Mouse (Mus musculus) left cerebral cortex, postnatal 36 days (tissue): ENCODE results near the gene Fam49a. TPM values are rescaled to one million over a fixed set of nuclear protein-coding genes. Genes with fewer than 3 reads are reported as not detected.

Source experiments
- DNase-seq, 2 experiments: peaks; one replicate each; pipeline ENCODE4 v3.0.0; 2021 to 2022; ENCODE audit warnings: low spot score in 2 of 2, mixed read lengths in 1 of 2
- intact Hi-C: fragments of 180-260 bp; cut with DNase I; formaldehyde crosslinking; loops from one replicate; pipeline ENCODE4 v1.15.1; 2025
- total RNA-seq, 2 experiments: library from RNA; stranded (reverse); gene quantifications; 2 replicates each; pipeline ENCODE4 v1.2.3; 2021

Gene Fam49a
- total RNA-seq, 2 experiments from 2014 or later: 185 to 197 TPM

DNA sequence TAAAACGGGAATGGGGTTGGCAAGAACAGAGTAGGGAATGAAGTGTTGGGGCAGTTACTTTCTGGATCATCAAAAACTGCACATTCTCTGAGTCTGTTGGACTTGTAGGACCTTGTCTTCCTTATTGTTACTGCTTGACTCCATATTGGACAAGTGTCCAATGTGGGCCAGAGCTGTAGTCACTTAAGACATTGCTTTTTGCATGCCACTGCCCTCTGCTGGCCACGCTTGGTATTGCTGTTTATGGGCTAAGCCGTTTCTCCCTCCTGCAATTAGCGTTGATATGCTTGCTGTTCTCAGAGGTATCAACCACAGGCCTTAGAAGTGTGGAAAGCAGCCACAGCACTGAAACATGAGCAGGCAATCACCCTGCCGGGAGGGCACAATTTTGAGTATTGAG, 150.7 kb downstream of the Fam49a start:
- intact Hi-C loops: loop anchor here (5.0 kb wide), 1 partner anchor 235 kb away; no protein-coding TSS in a partner anchor
- peak; percentile 56 to 70 for DNase-seq

DNA sequence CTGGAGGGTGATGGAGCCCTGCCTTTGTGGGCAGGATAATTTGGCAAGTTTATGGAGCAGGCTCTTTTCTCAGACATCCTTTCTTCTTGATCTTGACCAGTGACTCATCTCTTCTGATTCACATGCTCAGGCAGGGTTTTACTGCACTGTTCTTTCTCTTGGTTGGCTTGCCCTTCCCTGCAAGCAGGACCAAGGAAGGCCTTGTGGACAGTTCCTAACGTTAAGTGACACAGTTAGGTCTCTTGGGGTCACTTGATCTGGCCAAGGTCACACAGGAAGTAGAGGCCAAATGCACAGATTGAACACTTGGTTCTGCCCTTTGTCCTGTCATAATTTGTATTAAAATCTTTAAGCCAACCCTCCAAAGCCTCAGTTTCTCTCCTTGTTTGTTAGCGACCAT, 158.5 kb downstream of the Fam49a start:
- DNase-seq: no peak
- intact Hi-C loops: loop anchor here (2.0 to 10.0 kb wide), 3 partner anchors 202 to 794 kb away; no protein-coding TSS in a partner anchor

DNA sequence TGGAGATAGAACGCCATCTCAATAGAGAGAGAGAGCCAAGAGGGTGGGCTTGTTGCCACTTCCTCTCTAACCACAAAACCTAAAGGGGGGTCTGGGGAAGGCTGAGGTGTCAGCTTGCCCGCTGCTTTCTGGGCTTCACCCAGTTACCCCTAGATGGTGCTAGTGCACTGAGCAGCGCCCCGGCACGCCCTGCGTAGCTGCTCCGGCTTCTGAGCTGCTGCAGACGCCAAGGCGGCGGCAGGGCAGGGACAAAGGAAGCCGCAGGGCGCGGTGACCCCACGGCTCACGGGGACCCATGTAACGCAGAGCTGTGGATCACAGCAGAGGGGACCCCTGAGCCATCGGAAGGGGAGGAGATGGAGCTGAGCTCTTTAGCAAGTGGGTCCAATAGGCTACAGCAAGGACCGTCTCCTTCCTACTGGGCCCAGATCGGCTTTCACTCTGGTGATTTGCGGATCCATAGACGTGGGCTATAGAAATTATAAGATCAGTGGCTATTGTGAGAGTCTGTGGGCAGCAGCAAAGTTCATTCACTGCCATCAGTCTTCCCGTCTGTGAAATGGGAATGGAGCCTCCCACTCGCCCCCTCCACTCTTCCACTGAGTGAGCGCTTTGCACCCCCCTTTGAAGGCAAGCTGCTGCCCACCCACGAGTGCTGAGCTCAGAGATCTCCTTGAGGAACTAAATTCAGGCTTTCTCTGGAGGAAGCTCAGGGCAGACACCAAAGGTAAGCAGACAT, 159.1 kb downstream of the Fam49a start:
- intact Hi-C loops: loop anchor here (1.0 to 10.0 kb wide), 4 partner anchors 201 to 794 kb away; no protein-coding TSS in a partner anchor
- DNase-seq: peak; percentile 84 to 85

DNA sequence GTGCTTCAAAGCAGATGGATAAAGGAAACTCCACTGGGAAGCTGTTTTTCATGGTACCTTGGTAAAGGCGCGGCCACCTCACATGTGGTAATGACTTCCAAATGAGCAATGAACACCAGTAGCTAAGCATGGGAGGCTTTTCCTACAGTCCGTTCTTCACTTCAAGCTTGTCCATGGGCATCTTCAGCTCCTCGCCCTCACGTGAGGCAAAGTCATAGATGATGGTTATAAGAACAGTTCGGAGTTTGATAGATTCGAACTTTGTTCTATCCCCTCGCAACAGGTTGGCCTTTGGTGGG, 159.6 kb downstream of the Fam49a start:
- no peak for DNase-seq
- intact Hi-C loops: loop anchor here (1.0 to 10.0 kb wide), 4 partner anchors 201 to 793 kb away; no protein-coding TSS in a partner anchor

DNA sequence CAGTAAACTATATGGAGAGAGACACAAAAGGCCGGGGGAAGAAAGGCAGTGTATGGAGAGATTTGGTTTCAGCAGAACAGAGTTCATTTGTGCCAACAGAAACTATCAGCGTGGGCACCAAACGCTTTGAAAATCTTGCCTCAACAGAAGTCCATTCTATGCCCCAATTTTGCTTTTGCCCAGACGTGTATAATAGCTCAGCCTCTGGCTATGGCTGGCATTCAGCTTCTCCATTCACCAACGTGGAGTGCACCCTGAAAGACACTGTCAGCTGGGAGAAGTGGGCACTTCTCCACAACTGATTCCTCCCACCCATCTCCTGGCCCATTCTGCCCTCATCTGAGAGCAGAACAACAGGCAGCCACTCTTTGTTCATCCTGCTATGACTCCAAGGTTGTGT, 163.2 kb downstream of the Fam49a start:
- intact Hi-C loops: loop anchor here (10.0 kb wide), 1 partner anchor 360 kb away; no protein-coding TSS in a partner anchor
- no peak for DNase-seq

DNA sequence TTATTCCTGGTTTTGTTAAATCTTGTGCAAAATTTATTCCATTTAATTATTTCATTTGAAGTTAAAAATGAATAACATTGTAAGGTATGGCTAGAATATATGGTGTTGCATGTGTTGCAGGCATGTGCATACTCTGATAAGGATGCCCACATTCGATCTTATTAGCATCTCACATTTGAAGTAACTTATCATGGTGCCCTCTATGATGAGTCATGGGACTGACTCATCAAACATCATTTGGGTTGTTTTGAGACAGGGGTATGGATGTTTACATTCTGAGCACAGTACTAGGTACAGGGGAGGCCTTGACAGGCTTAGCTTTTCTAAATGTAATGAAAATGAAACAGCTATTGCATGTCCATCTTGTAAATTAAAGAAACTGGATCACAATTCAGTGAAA, 165.3 kb downstream of the Fam49a start:
- intact Hi-C loops: loop anchor here (10.0 kb wide), 1 partner anchor 358 kb away; no protein-coding TSS in a partner anchor

DNA sequence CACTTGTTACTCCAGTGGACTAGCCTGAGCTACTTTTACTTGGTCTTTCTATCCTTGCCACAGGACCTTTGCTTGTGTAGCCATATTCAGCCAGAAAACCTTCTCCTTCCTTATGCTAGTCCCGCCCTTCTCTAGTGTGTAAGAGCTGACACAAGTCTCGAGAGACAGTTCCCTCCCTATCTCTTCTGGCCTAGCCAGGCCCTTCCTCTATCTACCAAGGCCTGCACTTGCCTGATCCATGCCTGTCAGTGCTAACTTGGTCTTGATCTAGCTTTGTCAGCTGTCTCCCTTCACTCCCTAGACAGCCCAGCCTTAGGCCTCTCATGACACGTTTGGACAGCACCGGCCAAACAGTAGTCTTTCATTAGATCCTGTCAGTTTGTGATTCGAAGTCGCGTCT, 166.9 kb downstream of the Fam49a start:
- no peak for DNase-seq
- intact Hi-C loops: loop anchor here (10.0 kb wide), 1 partner anchor 356 kb away; no protein-coding TSS in a partner anchor

More for the DNA sequence above, 165.3 kb downstream of the Fam49a start:
- no peak for DNase-seq
